Mouse (Mus musculus): ENCODE data around the gene Tmem242. TPM values are rescaled to one million over a fixed set of nuclear protein-coding genes. Genes with fewer than 3 reads are reported as not detected.

Gene Tmem242
- polyA plus RNA-seq, 1 experiment from 2014 or later, result 89.6 TPM

DNA sequence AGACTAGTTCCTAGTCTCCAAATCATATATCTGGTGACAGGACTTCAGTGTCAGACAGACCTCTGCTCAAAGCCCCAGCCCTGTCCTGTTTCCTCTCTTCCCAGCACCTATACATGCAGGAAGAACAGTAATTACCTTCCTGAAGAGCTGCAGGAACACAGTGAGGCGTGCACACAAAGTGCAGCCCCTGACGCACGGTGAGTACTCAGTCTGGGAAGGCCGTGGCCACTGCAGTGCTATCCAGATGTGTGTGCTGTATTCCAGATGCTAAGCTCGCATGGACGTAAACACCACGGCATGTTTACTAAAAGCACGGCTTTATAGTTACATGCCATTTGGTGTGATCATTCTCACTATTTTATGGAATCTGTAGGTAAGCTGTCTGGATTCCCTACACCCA is 27.8 kb downstream of the Tmem242 start:
- no peak for DNase-seq (ENCODE audit: low spot score)
- Histone ChIP-seq H3K36me3 (peaks cover 22% of the 10 kb centered on the region), H3K9me3 (no peaks in the 10 kb centered on the region), H3K27me3 (ENCODE audit: insufficient read depth, poor library complexity, severe bottlenecking) (peaks cover 4% of the 10 kb centered on the region; the same call in 1 of the 2 replicates), H3K4me1 (0 out of 2 replicates have a peak, but pooled peaks cover 3% of the 10 kb centered on the region), H3K27ac (no peak overlapping the region), H3K4me3 (no peak overlapping the region)
- 93% methylated on average over 8 of the region's 8 CpGs for WGBS

GRCm38 (mm10) chr17:5411205-5411604 is 28.9 kb downstream of the Tmem242 start:
- Histone ChIP-seq H3K4me1 (peaks cover 9% of the 10 kb centered on the region), H3K4me3 (no peak overlapping the region), H3K27ac (no peak overlapping the region), H3K27me3 (ENCODE audit: insufficient read depth, poor library complexity, severe bottlenecking) (peaks cover 10% of the 10 kb centered on the region; the same call in 1 of the 2 replicates), H3K9me3 (no peaks in the 10 kb centered on the region), H3K36me3 (peaks cover 20% of the 10 kb centered on the region)
- DNase-seq (ENCODE audit: low spot score), result no peak
- WGBS, result 88% methylated on average over 17 of the region's 17 CpGs

- Histone ChIP-seq H3K27me3 (ENCODE audit: insufficient read depth, poor library complexity, severe bottlenecking) (peaks cover 17% of the 10 kb centered on the region), H3K9me3 (no peaks in the 10 kb centered on the region), H3K4me3 (no peak overlapping the region), H3K4me1 (peaks cover 9% of the 10 kb centered on the region), H3K36me3 (peaks cover 20% of the 10 kb centered on the region), H3K27ac (no peak overlapping the region)
- DNase-seq (ENCODE audit: low spot score), result no peak
- WGBS, result 79% methylated on average over 4 of the region's 4 CpGs
Observed at GRCm38 (mm10) chr17:5410336-5410735, 29.7 kb downstream of the Tmem242 start.

GRCm38 (mm10) chr17:5407030-5407429 is 33.0 kb downstream of the Tmem242 start:
- no peaks in the 10 kb centered on the region for H3K9me3 ChIP-seq
- WGBS, result 61% methylated on average over 6 of the region's 6 CpGs
- DNase-seq (ENCODE audit: low spot score), result no peak
- H3K27ac ChIP-seq, result no peak overlapping the region
- peaks cover 15% of the 10 kb centered on the region for H3K36me3 ChIP-seq
- H3K27me3 ChIP-seq (ENCODE audit: insufficient read depth, poor library complexity, severe bottlenecking), result peaks cover 41% of the 10 kb centered on the region
- H3K4me1 ChIP-seq, result peaks cover 19% of the 10 kb centered on the region
- no peak overlapping the region for H3K4me3 ChIP-seq

DNA sequence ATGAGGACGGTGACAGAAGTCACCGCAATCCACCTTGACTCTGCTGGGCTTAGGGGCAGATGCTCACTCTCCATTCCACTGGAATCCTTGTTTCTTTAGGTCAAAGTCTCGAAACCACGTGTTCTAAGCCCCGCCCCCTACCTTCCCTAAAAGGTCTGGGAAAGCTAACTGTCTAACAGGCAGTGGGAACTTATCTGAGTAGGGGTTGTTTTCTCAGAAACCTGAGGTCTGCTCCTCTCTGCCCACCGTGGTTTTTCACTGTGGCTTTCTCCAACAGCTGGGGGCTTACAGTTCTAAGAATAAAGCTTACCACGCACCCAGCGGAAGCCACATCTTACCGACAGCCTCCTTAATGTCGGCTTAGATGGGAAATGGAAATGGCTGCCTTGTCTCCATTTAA is 33.5 kb downstream of the Tmem242 start:
- Histone ChIP-seq H3K27me3 (ENCODE audit: insufficient read depth, poor library complexity, severe bottlenecking) (peaks cover 41% of the 10 kb centered on the region), H3K4me3 (peak overlapping the region; percentile 1; the same call in 1 of the 2 replicates), H3K4me1 (peaks cover 23% of the 10 kb centered on the region), H3K36me3 (peaks cover 14% of the 10 kb centered on the region), H3K9me3 (no peaks in the 10 kb centered on the region), H3K27ac (no peak overlapping the region)
- no peak for DNase-seq (ENCODE audit: low spot score)
- 32% methylated on average over 10 of the region's 10 CpGs for WGBS

GRCm38 (mm10) chr17:5403885-5404284 is 36.2 kb downstream of the Tmem242 start:
- peaks cover 23% of the 10 kb centered on the region for H3K4me1 ChIP-seq
- no peak overlapping the region for H3K4me3 ChIP-seq
- H3K36me3 ChIP-seq, result no peaks in the 10 kb centered on the region
- no peaks in the 10 kb centered on the region for H3K9me3 ChIP-seq
- peaks cover 45% of the 10 kb centered on the region for H3K27me3 ChIP-seq (ENCODE audit: insufficient read depth, poor library complexity, severe bottlenecking)
- DNase-seq (ENCODE audit: low spot score), result no peak
- no peak overlapping the region for H3K27ac ChIP-seq
- WGBS, result 87% methylated on average over 6 of the region's 6 CpGs

GRCm38 (mm10) chr17:5402624-5403023 is 37.4 kb downstream of the Tmem242 start:
- no peak overlapping the region for H3K27ac ChIP-seq
- H3K9me3 ChIP-seq, result no peaks in the 10 kb centered on the region
- no peaks in the 10 kb centered on the region for H3K36me3 ChIP-seq
- peak; percentile 95 for DNase-seq (ENCODE audit: low spot score)
- peaks cover 24% of the 10 kb centered on the region for H3K4me1 ChIP-seq
- H3K27me3 ChIP-seq (ENCODE audit: insufficient read depth, poor library complexity, severe bottlenecking), result peaks cover 48% of the 10 kb centered on the region
- H3K4me3 ChIP-seq, result 0 out of 2 replicates have a peak overlapping the region, but pooled peaks have one; percentile 36
- 35% methylated on average over 8 of the region's 8 CpGs for WGBS

DNA sequence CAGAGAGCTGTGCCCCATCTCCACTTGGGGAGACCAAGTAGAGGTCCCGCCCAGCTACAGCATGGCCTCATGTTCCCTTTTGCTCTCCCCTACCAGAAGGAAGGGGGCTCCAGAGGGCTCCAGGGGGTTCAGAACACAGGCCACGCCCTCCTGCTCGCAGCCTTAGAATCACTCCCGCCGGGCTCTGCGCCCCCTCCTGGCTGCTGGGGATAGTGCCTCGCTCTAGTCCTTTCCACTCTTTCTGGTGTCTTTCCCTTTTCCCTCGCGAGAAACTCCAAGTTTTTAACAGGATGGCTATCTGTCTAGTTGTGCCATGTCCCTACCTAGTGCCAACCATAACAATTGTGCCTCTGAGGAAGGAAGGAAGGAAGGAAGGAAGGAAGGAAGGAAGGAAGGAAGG is 38.0 kb downstream of the Tmem242 start:
- H3K4me3 ChIP-seq, result peak overlapping the region; percentile 36
- H3K36me3 ChIP-seq, result no peaks in the 10 kb centered on the region
- 0 out of 2 replicates have a peak overlapping the region, but pooled peaks have one; percentile 32 for H3K27ac ChIP-seq
- H3K9me3 ChIP-seq, result no peaks in the 10 kb centered on the region
- DNase-seq (ENCODE audit: low spot score), result peak; percentile 82
- peaks cover 46% of the 10 kb centered on the region for H3K27me3 ChIP-seq (ENCODE audit: insufficient read depth, poor library complexity, severe bottlenecking)
- peaks cover 26% of the 10 kb centered on the region for H3K4me1 ChIP-seq
- 2% methylated on average over 9 of the region's 9 CpGs for WGBS

DNA sequence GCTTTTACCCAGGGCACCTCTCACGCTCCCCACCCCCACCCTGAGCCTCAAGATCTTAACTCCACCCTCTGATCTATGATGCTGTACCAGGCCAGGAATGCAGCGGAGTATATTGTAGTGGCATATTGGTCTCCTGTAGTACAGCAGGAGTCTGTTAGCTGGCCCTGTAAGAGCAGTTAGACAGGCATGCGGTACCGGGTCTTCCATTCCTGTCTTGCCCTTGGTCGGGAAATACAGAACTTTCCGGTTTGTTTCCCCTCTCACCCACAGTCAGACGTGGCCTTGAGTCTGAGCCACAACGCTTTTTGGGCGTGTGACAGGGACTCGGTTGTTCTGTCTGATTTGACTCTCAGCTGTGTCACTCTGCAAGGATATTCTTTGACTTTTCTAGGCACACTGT is 38.8 kb downstream of the Tmem242 start:
- Histone ChIP-seq H3K9me3 (no peaks in the 10 kb centered on the region), H3K4me3 (no peak overlapping the region), H3K27me3 (ENCODE audit: insufficient read depth, poor library complexity, severe bottlenecking) (peaks cover 50% of the 10 kb centered on the region), H3K36me3 (no peaks in the 10 kb centered on the region), H3K4me1 (peaks cover 21% of the 10 kb centered on the region), H3K27ac (no peak overlapping the region)
- no peak for DNase-seq (ENCODE audit: low spot score)
- 83% methylated on average over 10 of the region's 10 CpGs for WGBS

- Histone ChIP-seq H3K27me3 (ENCODE audit: insufficient read depth, poor library complexity, severe bottlenecking) (peaks cover 45% of the 10 kb centered on the region), H3K36me3 (no peaks in the 10 kb centered on the region), H3K9me3 (no peaks in the 10 kb centered on the region), H3K4me3 (no peak overlapping the region), H3K27ac (no peak overlapping the region), H3K4me1 (peaks cover 20% of the 10 kb centered on the region)
- DNase-seq (ENCODE audit: low spot score), result no peak
- 68% methylated on average over 14 of the region's 14 CpGs for WGBS
Observed at GRCm38 (mm10) chr17:5400435-5401090, 39.5 kb downstream of the Tmem242 start.

DNA sequence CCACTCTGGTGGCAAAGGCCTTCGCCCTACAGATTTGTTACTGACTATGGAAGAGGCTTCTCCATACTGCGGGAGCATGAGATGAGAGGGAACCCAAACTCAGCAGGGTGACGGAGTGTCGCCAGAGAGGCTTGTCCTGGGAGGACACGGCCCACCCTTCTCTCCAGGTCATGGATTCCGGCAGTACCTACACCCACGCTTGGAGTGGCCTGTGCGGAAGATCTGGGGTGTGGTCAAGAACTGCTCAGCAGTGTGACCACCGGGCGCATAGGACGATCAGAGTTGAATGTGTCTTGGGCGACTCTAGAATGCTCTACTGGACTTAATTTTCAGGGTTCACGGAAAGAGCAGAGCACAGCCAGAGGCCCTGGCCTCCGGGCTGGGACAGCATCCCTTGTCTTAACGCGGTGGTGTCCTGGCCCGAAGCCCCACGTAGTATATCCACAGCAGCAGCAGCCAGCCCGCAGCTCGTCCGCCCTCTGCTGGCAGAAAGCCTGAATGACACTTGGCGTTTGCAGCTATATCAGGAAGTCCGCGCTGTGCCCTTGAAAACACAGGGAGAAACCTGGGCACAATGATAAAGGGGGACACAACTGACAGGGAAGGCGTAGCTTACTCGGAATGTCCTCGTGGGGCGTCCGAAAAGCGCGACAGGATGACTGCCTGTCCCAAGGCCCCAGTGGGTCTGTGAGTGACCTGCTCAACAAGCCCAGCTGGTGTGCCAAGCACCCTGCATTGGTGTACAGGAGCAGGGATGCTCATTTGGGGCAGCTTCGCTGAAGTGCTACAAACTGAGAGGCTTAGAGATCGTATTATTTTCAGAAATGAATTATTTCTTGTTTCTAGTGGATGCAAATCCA is 42.7 kb downstream of the Tmem242 start:
- no peaks in the 10 kb centered on the region for H3K9me3 ChIP-seq
- H3K27ac ChIP-seq, result peak overlapping the region; percentile 81
- H3K4me3 ChIP-seq, result peak overlapping the region; percentile 32; the same call in 1 of the 2 replicates
- H3K4me1 ChIP-seq, result peaks cover 10% of the 10 kb centered on the region
- peak; percentile 92 for DNase-seq (ENCODE audit: low spot score)
- H3K27me3 ChIP-seq (ENCODE audit: insufficient read depth, poor library complexity, severe bottlenecking), result peaks cover 20% of the 10 kb centered on the region
- 28% methylated on average over 33 of the region's 33 CpGs for WGBS
- H3K36me3 ChIP-seq, result no peaks in the 10 kb centered on the region

- no peaks in the 10 kb centered on the region for H3K36me3 ChIP-seq
Observed at GRCm38 (mm10) chr17:5396213-5396612, 43.8 kb downstream of the Tmem242 start.

More at GRCm38 (mm10) chr17:5396213-5396612, 43.8 kb downstream of the Tmem242 start:
- no peak for DNase-seq (ENCODE audit: low spot score)
- Histone ChIP-seq H3K9me3 (no peaks in the 10 kb centered on the region), H3K27me3 (ENCODE audit: insufficient read depth, poor library complexity, severe bottlenecking) (peaks cover 20% of the 10 kb centered on the region), H3K4me3 (no peak overlapping the region), H3K27ac (no peak overlapping the region), H3K4me1 (0 out of 2 replicates have a peak, but pooled peaks cover 2% of the 10 kb centered on the region)
- WGBS, result 77% methylated on average over 5 of the region's 5 CpGs

Data from heart, embryonic 10.5 days (tissue).